ENCODE assay signal across 10 mouse cellular contexts in the genomic region with DNA sequence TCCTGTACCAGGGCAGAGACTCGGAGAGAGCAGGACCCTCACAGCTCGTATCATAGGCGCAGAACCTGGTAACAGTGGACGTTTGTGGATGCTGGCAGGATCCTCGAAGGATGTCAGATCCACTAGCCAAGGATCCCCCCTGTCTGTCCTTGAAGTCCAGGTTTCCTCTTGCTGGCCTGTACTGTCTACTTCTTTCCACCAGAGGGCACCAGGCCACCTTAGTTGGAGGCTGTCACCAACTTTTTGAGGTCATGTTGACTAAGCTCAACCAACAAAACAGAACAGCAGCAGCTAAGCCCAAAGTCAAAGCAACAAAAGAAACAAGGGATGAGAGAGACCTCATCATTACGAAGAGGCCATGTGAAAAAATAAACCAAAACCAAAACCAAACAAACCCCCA. TPM values are rescaled to one million over a fixed set of nuclear protein-coding genes. Genes with fewer than 3 reads are reported as not detected.
A peak's percentile ranks its signal among the peaks of the same experiment; 100 is the strongest.
DNase-seq lines count a peak whose midpoint lies in the region; ATAC-seq and TF ChIP-seq lines count a peak whose summit lies in the region.
"Had no signal": no experiment of that assay in that cellular context is flagged by ENCODE, and none has a peak within 500 bp of the region (broad histone marks: within the 10 kb centered on the region; RNA-seq: fewer than 3 reads in every experiment).

No protein-coding gene starts in this region.

- H3K27ac ChIP-seq in liver, embryonic 14.5 days, result no peak overlapping the region
- H3K27ac ChIP-seq in liver, embryonic 11.5 days (ENCODE audit: low read depth, low read length), result no peak overlapping the region
- H3K27ac ChIP-seq in embryonic facial prominence, embryonic 14.5 days (replicated peaks; ENCODE audit: low read depth, low read length), result no peak overlapping the region
- H3K27ac ChIP-seq: liver, embryonic 13.5 days; stomach, embryonic 15.5 days had no signal

- no peak for ATAC-seq in cerebellum, adult (ENCODE audit: insufficient number of reproducible peaks, low FRiP score, low TSS enrichment)
- ATAC-seq in liver, embryonic 14.5 days (ENCODE audit: insufficient read depth), result no peak
- ATAC-seq in liver, embryonic 11.5 days (replicated peaks; ENCODE audit: low FRiP score), result no peak
- ATAC-seq in embryonic facial prominence, embryonic 14.5 days (ENCODE audit: low read depth), result no peak

- no peak overlapping the region for H3K4me2 ChIP-seq in liver, embryonic 14.5 days (ENCODE audit: low read depth)
- H3K4me2 ChIP-seq in liver, embryonic 11.5 days, result no peak overlapping the region
- no peak overlapping the region for H3K4me2 ChIP-seq in embryonic facial prominence, embryonic 14.5 days (ENCODE audit: low read depth, low read length)
- H3K4me2 ChIP-seq: liver, embryonic 13.5 days; stomach, embryonic 15.5 days had no signal

- TF ChIP-seq CTCF in liver, embryonic 14.5 days (IDR thresholded peaks at IDR 0.05; ENCODE audit: low read depth), result peak; percentile 73

- no peaks in the 10 kb centered on the region for H3K9me3 ChIP-seq in liver, embryonic 14.5 days (ENCODE audit: control insufficient read depth, low read length)
- H3K9me3 ChIP-seq in liver, embryonic 11.5 days (ENCODE audit: control insufficient read depth, low read length), result no peaks in the 10 kb centered on the region
- H3K9me3 ChIP-seq in embryonic facial prominence, embryonic 14.5 days (ENCODE audit: control insufficient read depth, low read length), result no peaks in the 10 kb centered on the region
- H3K9me3 ChIP-seq: liver, embryonic 13.5 days; stomach, embryonic 15.5 days had no signal

- H3K4me3 ChIP-seq in liver, embryonic 14.5 days (ENCODE audit: insufficient read depth in 1 of 2, low read depth in 2 of 2, low read length in 2 of 2), result no peak overlapping the region
- H3K4me3 ChIP-seq in liver, embryonic 11.5 days (ENCODE audit: low read depth, low read length), result no peak overlapping the region
- H3K4me3 ChIP-seq in embryonic facial prominence, embryonic 14.5 days (ENCODE audit: low read depth, low read length), result no peak overlapping the region
- H3K4me3 ChIP-seq: liver, embryonic 13.5 days; stomach, embryonic 15.5 days had no signal

- TF ChIP-seq EP300 in liver, embryonic 14.5 days (IDR thresholded peaks at IDR 0.05; ENCODE audit: low read depth), result no peak

- 57% methylated on average over 6 of the region's 6 CpGs for WGBS in liver, embryonic 14.5 days (ENCODE audit: insufficient replicate concordance)
- WGBS in liver, embryonic 11.5 days, result 70% methylated on average over 6 of the region's 6 CpGs
- WGBS in embryonic facial prominence, embryonic 14.5 days, result 70% methylated on average over 6 of the region's 6 CpGs

- DNase-seq in cerebellum, adult 11 months, result peak; percentile 68
- peak in 1 of 3 experiments; percentile 7 for DNase-seq in liver, embryonic 14.5 days (ENCODE audit: low read depth in 3 of 3, low spot score in 3 of 3)
- no peak for DNase-seq in liver, embryonic 11.5 days (ENCODE audit: low spot score)
- peak; percentile 63 for DNase-seq in adrenal gland, postnatal 10 days
- DNase-seq in embryonic facial prominence, embryonic 14.5 days (ENCODE audit: low spot score), result peak; percentile 26
- peak; percentile 62 for DNase-seq in lung, postnatal 14 days
- no peak for DNase-seq in spleen, postnatal 4 days (ENCODE audit: low spot score in 2 of 2)
- DNase-seq: liver, embryonic 13.5 days had no signal

- H3K4me1 ChIP-seq in liver, embryonic 14.5 days (replicated peaks; ENCODE audit: control insufficient read depth in 2 of 2, insufficient read depth in 2 of 2, low read length in 1 of 2), result no peaks in the 10 kb centered on the region
- no peaks in the 10 kb centered on the region for H3K4me1 ChIP-seq in liver, embryonic 11.5 days (replicated peaks; ENCODE audit: control insufficient read depth, insufficient read depth, low read length)
- H3K4me1 ChIP-seq in embryonic facial prominence, embryonic 14.5 days (ENCODE audit: control insufficient read depth, insufficient read depth, low read length), result 0 out of 2 replicates have a peak, but pooled peaks cover 5% of the 10 kb centered on the region
- H3K4me1 ChIP-seq: stomach, embryonic 15.5 days had no signal

- no peak overlapping the region for H3K9ac ChIP-seq in liver, embryonic 14.5 days (replicated peaks)
- H3K9ac ChIP-seq in liver, embryonic 11.5 days (ENCODE audit: low read depth, low read length), result no peak overlapping the region
- H3K9ac ChIP-seq in embryonic facial prominence, embryonic 14.5 days (ENCODE audit: low read depth, low read length), result no peak overlapping the region
- H3K9ac ChIP-seq: liver, embryonic 13.5 days; stomach, embryonic 15.5 days had no signal

- H3K36me3 ChIP-seq in liver, embryonic 14.5 days (replicated peaks; ENCODE audit: control insufficient read depth, insufficient read depth, low read depth), result no peaks in the 10 kb centered on the region
- no peaks in the 10 kb centered on the region for H3K36me3 ChIP-seq in liver, embryonic 11.5 days (ENCODE audit: control insufficient read depth, insufficient read depth, low read length)
- no peaks in the 10 kb centered on the region for H3K36me3 ChIP-seq in embryonic facial prominence, embryonic 14.5 days (ENCODE audit: control insufficient read depth, insufficient read depth, low read length)
- H3K36me3 ChIP-seq: liver, embryonic 13.5 days; stomach, embryonic 15.5 days had no signal

- no peaks in the 10 kb centered on the region for H3K27me3 ChIP-seq in liver, embryonic 14.5 days (ENCODE audit: control insufficient read depth, insufficient read depth, low read length)
- H3K27me3 ChIP-seq in liver, embryonic 11.5 days (replicated peaks; ENCODE audit: control insufficient read depth, insufficient read depth, low read length), result no peaks in the 10 kb centered on the region
- no peaks in the 10 kb centered on the region for H3K27me3 ChIP-seq in embryonic facial prominence, embryonic 14.5 days (replicated peaks; ENCODE audit: control insufficient read depth, insufficient read depth, low read length)
- H3K27me3 ChIP-seq: liver, embryonic 13.5 days; stomach, embryonic 15.5 days had no signal

RNA-seq across cellular contexts. Expression of a gene that starts 20.9 kb away (rescaled TPM):
- polyA plus RNA-seq in liver, embryonic 14.5 days (2012; rRNA removed), result not detected in 2 replicates
- polyA plus RNA-seq in liver, embryonic 14.5 days (2014; fragmentation: Nextera tagmentation; extraction: Ambion mirVana), result not detected in 2 replicates
- not detected in 2 replicates for polyA plus RNA-seq in liver, embryonic 11.5 days (2014; fragmentation: Nextera tagmentation; extraction: Ambion mirVana)
- not detected for total RNA-seq in adrenal gland, postnatal 10 days (2021)
- polyA plus RNA-seq in embryonic facial prominence, embryonic 14.5 days (2014; fragmentation: Nextera tagmentation; extraction: Ambion mirVana), result not detected in 2 replicates
- polyA plus RNA-seq: liver, embryonic 13.5 days had no signal

Comparison
In these comparisons a context has a peak if more than half of its experiments do, and no peak if none do; other contexts are left out.
1. DNase-seq: peak in cerebellum, adult 11 months (single experiment), adrenal gland, postnatal 10 days (single experiment), embryonic facial prominence, embryonic 14.5 days (single experiment) and lung, postnatal 14 days (single experiment); none in liver, embryonic 11.5 days (single experiment) and spleen, postnatal 4 days (0 of 2).